Mouse (Mus musculus) liver, embryonic 15.5 days (tissue): Measurements from ENCODE around the gene Gtf2i. TPM values are rescaled to one million over a fixed set of nuclear protein-coding genes. Genes with fewer than 3 reads are reported as not detected.

Experiments
- ATAC-seq: fragments of 200-750 bp; cut with Nextera tagmentation; 2 replicates; pipeline ENCODE4 v1.8.0; 2017; ENCODE audit warnings: moderate number of reproducible peaks, mild to moderate bottlenecking, moderate library complexity; ENCODE audit not compliant: insufficient read depth
- H3K27ac ChIP-seq: fragments of 300-500 bp; sonication (generic); replicated peaks from 2 replicates; pipeline ENCODE4 v1.5.1; 2015; ENCODE audit warnings: mild to moderate bottlenecking, inconsistent platforms
- H3K27me3 ChIP-seq: fragments of 300-500 bp; sonication (generic); 2 replicates; pipeline ENCODE4 v1.6.1; 2015; ENCODE audit warnings: mild to moderate bottlenecking, inconsistent platforms
- H3K36me3 ChIP-seq: fragments of 300-500 bp; sonication (generic); replicated peaks from 2 replicates; pipeline ENCODE4 v1.6.1; 2015; ENCODE audit warnings: moderate library complexity, mild to moderate bottlenecking, inconsistent platforms
- H3K4me1 ChIP-seq: fragments of 300-500 bp; sonication (generic); replicated peaks from 2 replicates; pipeline ENCODE4 v1.6.1; 2015; ENCODE audit warnings: inconsistent platforms
- H3K4me2 ChIP-seq: fragments of 300-500 bp; sonication (generic); 2 replicates; pipeline ENCODE4 v1.6.1; 2015; ENCODE audit warnings: moderate library complexity, mild to moderate bottlenecking, inconsistent platforms
- H3K4me3 ChIP-seq: fragments of 300-500 bp; sonication (generic); replicated peaks from 2 replicates; pipeline ENCODE4 v1.5.1; 2015; ENCODE audit warnings: mild to moderate bottlenecking, inconsistent platforms
- H3K9ac ChIP-seq: fragments of 300-500 bp; sonication (generic); 2 replicates; pipeline ENCODE4 v1.6.1; 2015; ENCODE audit warnings: moderate library complexity, mild to moderate bottlenecking, inconsistent platforms
- H3K9me3 ChIP-seq: fragments of 300-500 bp; sonication (generic); replicated peaks from 2 replicates; pipeline ENCODE4 v1.6.1; 2016; ENCODE audit warnings: inconsistent platforms
- WGBS: fragments of 180-500 bp; shearing (Covaris S2); methylation state at CpG from one replicate; pipeline ENCODE4 v1.1.7; 2015; ENCODE audit warnings: mixed read lengths; ENCODE audit not compliant: insufficient replicate concordance; 5-methylcytosine and 5-hydroxymethylcytosine counted together
- polyA plus RNA-seq: library from polyadenylated mRNA; unstranded; fragments of >200 nt; fragmentation: Nextera tagmentation; extraction: Ambion mirVana; gene quantifications from 2 replicates; pipeline ENCODE4 v1.2.1, GENCODE M21; 2015

Gene Gtf2i
- polyA plus RNA-seq, 1 experiment from 2014 or later: 35.7 TPM

GRCm38 (mm10) chr5:134275556-134275955, 39.0 kb downstream of the Gtf2i start:
- Histone ChIP-seq H3K4me2 (no peak overlapping the region), H3K4me1 (no peaks in the 10 kb centered on the region), H3K27ac (no peak overlapping the region), H3K9ac (no peak overlapping the region), H3K27me3 (no peaks in the 10 kb centered on the region), H3K36me3 (peaks cover 94% of the 10 kb centered on the region), H3K9me3 (no peaks in the 10 kb centered on the region), H3K4me3 (no peak overlapping the region)
- ATAC-seq: no peak
- WGBS: 76% methylated on average over 10 of the region's 10 CpGs

DNA sequence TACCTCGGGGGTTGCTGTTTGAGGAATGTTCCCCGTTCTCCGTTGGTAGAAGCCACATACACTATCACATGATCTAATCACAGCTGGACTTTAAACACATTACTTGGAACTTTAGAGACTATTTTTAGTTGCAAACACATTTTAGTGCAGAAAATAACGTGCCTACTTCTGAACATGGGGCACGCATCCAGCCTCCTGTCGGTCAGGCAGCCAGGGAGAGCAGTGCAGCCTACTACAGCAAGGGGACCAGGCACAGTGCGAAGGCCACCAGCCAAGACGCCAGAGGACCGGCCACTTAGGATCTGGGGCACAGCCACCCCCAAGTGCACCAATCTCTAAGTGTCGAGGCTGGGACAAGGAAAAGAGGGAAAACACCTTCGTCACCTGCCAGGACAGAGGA, 39.5 kb downstream of the Gtf2i start:
- 71% methylated on average over 11 of the region's 11 CpGs for WGBS
- no peaks in the 10 kb centered on the region for H3K4me1 ChIP-seq
- no peak overlapping the region for H3K27ac ChIP-seq
- peaks cover 95% of the 10 kb centered on the region for H3K36me3 ChIP-seq
- H3K9me3 ChIP-seq: no peaks in the 10 kb centered on the region
- no peak overlapping the region for H3K4me3 ChIP-seq
- H3K27me3 ChIP-seq: no peaks in the 10 kb centered on the region
- no peak overlapping the region for H3K9ac ChIP-seq
- ATAC-seq: no peak
- no peak overlapping the region for H3K4me2 ChIP-seq

- WGBS: 74% methylated on average over 8 of the region's 8 CpGs
These were observed 40.8 kb downstream of the Gtf2i start for GRCm38 (mm10) chr5:134273761-134274160.

DNA sequence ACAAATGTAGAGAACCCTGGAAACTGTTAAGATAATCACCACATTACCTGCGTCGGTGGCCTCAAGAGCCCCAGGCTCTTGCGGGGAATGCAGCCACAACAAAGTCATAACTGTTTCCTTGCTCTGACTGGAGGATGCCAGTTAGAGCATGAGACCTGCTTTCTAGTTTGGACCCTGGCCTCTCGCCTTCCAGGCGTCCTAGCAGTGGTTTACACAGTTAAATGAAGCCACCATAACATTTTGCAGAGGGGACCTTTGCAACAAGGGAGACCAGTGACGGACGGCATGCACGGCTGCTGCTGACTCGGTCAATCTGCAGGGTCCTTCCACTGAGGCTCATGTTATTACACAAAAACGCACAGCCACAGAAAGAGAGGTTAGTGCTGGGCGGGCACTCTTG, 41.8 kb downstream of the Gtf2i start:
- Histone ChIP-seq H3K27ac (no peak overlapping the region), H3K9me3 (no peaks in the 10 kb centered on the region), H3K9ac (no peak overlapping the region), H3K36me3 (peaks cover 93% of the 10 kb centered on the region), H3K4me2 (no peak overlapping the region), H3K27me3 (no peaks in the 10 kb centered on the region), H3K4me1 (no peaks in the 10 kb centered on the region), H3K4me3 (no peak overlapping the region)
- no peak for ATAC-seq
- WGBS: 85% methylated on average over 11 of the region's 11 CpGs

More at GRCm38 (mm10) chr5:134273761-134274160, 40.8 kb downstream of the Gtf2i start:
- no peak overlapping the region for H3K9ac ChIP-seq
- ATAC-seq: no peak
- no peaks in the 10 kb centered on the region for H3K4me1 ChIP-seq
- H3K27ac ChIP-seq: no peak overlapping the region
- peaks cover 94% of the 10 kb centered on the region for H3K36me3 ChIP-seq
- no peak overlapping the region for H3K4me3 ChIP-seq
- H3K4me2 ChIP-seq: no peak overlapping the region
- H3K27me3 ChIP-seq: no peaks in the 10 kb centered on the region
- H3K9me3 ChIP-seq: no peaks in the 10 kb centered on the region

DNA sequence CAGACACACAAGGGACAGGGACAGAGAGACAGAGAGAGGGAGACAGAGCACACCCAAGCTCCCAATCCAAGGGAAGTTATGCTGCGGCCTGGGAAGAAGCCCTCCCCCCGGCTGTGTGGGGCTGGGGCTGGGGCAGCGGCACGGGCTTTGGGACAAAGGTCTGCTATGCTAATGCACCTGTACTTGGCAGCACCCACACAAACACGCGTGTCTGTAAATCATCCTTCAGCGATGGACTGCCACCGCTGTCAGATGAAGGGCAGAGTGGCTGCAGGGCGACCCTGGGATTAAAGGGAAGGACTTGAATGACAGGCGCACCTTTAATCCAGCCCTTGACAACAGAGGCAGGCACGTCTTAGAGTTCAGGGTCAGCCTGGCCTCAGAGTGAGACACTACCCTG, 43.1 kb downstream of the Gtf2i start:
- Histone ChIP-seq H3K27me3 (no peaks in the 10 kb centered on the region), H3K36me3 (peaks cover 92% of the 10 kb centered on the region), H3K9me3 (no peaks in the 10 kb centered on the region), H3K4me2 (no peak overlapping the region), H3K9ac (no peak overlapping the region), H3K4me3 (no peak overlapping the region), H3K27ac (no peak overlapping the region), H3K4me1 (no peaks in the 10 kb centered on the region)
- 83% methylated on average over 11 of the region's 11 CpGs for WGBS
- ATAC-seq: no peak

- Histone ChIP-seq H3K4me2 (no peak overlapping the region), H3K4me3 (no peak overlapping the region), H3K27ac (no peak overlapping the region), H3K9ac (no peak overlapping the region), H3K9me3 (no peaks in the 10 kb centered on the region), H3K36me3 (peaks cover 93% of the 10 kb centered on the region), H3K4me1 (no peaks in the 10 kb centered on the region), H3K27me3 (no peaks in the 10 kb centered on the region)
- no peak for ATAC-seq
- WGBS: 65% methylated on average over 4 of the region's 4 CpGs
These were observed 44.0 kb downstream of the Gtf2i start for GRCm38 (mm10) chr5:134270566-134270965.

GRCm38 (mm10) chr5:134269751-134270150, 44.8 kb downstream of the Gtf2i start:
- no peak overlapping the region for H3K27ac ChIP-seq
- no peak overlapping the region for H3K9ac ChIP-seq
- no peak overlapping the region for H3K4me3 ChIP-seq
- no peaks in the 10 kb centered on the region for H3K9me3 ChIP-seq
- ATAC-seq: no peak
- H3K4me2 ChIP-seq: no peak overlapping the region
- no peaks in the 10 kb centered on the region for H3K4me1 ChIP-seq
- no peaks in the 10 kb centered on the region for H3K27me3 ChIP-seq
- peaks cover 93% of the 10 kb centered on the region for H3K36me3 ChIP-seq
- WGBS: 62% methylated on average over 5 of the region's 5 CpGs

- H3K9ac ChIP-seq: no peak overlapping the region
- H3K27me3 ChIP-seq: no peaks in the 10 kb centered on the region
- ATAC-seq: no peak
- peaks cover 95% of the 10 kb centered on the region for H3K36me3 ChIP-seq
- no peak overlapping the region for H3K27ac ChIP-seq
- H3K9me3 ChIP-seq: no peaks in the 10 kb centered on the region
- no peaks in the 10 kb centered on the region for H3K4me1 ChIP-seq
- no peak overlapping the region for H3K4me2 ChIP-seq
- no peak overlapping the region for H3K4me3 ChIP-seq
- 84% methylated on average over 8 of the region's 8 CpGs for WGBS
These were observed 45.8 kb downstream of the Gtf2i start for GRCm38 (mm10) chr5:134268751-134269150.

GRCm38 (mm10) chr5:134266404-134266803, 48.2 kb downstream of the Gtf2i start:
- Histone ChIP-seq H3K9me3 (no peaks in the 10 kb centered on the region), H3K27ac (no peak overlapping the region), H3K4me1 (no peaks in the 10 kb centered on the region), H3K9ac (no peak overlapping the region), H3K4me2 (no peak overlapping the region), H3K36me3 (peaks cover 95% of the 10 kb centered on the region), H3K4me3 (no peak overlapping the region), H3K27me3 (no peaks in the 10 kb centered on the region)
- WGBS: 81% methylated on average over 18 of the region's 18 CpGs
- no peak for ATAC-seq

- no peak overlapping the region for H3K4me3 ChIP-seq
- no peak overlapping the region for H3K27ac ChIP-seq
- WGBS: 56% methylated on average over 2 of the region's 2 CpGs
- H3K9me3 ChIP-seq: no peaks in the 10 kb centered on the region
- ATAC-seq: no peak
- H3K36me3 ChIP-seq: peaks cover 96% of the 10 kb centered on the region
- no peak overlapping the region for H3K4me2 ChIP-seq
- no peak overlapping the region for H3K9ac ChIP-seq
- no peaks in the 10 kb centered on the region for H3K4me1 ChIP-seq
- H3K27me3 ChIP-seq: no peaks in the 10 kb centered on the region
These were observed 48.7 kb downstream of the Gtf2i start for GRCm38 (mm10) chr5:134265890-134266289.

DNA sequence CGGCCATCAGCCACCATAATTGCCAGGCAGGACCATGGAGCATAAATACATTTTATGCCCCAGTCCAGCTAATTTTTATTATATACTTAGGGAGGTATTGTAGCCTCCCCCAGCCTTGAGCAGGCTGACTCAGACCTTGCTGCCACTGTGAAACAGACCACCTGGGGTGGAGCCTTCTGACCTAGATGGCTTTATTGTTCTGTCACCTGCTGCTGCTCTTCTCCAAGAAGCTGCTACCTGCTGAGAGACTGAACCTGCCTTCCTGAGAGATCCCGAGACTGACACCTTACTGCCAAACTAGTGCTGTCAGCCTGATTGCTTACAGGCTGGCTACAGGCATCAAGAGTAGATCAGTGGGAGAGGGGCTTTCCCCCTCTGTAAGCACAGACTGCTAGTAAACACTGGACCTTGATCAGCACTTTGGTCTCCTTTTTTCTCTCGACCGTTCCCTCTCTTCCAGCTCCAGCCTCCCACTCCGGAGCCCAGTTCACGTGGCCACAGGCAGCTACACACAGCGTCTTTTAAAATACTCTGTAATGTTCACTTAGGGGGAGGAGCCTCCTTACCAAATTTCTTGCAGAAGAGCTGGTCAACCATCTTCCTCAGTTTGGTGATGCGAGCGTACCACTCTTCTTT, 54.4 kb downstream of the Gtf2i start:
- no peaks in the 10 kb centered on the region for H3K4me1 ChIP-seq
- no peak overlapping the region for H3K9ac ChIP-seq
- 84% methylated on average over 9 of the region's 9 CpGs for WGBS
- H3K27ac ChIP-seq: no peak overlapping the region
- ATAC-seq: no peak
- H3K4me3 ChIP-seq: no peak overlapping the region
- H3K27me3 ChIP-seq: no peaks in the 10 kb centered on the region
- no peak overlapping the region for H3K4me2 ChIP-seq
- H3K36me3 ChIP-seq: peaks cover 94% of the 10 kb centered on the region
- no peaks in the 10 kb centered on the region for H3K9me3 ChIP-seq

GRCm38 (mm10) chr5:134258934-134259333, 55.6 kb downstream of the Gtf2i start:
- Histone ChIP-seq H3K36me3 (peaks cover 93% of the 10 kb centered on the region), H3K9ac (no peak overlapping the region), H3K9me3 (no peaks in the 10 kb centered on the region), H3K27me3 (no peaks in the 10 kb centered on the region), H3K4me2 (no peak overlapping the region), H3K4me1 (no peaks in the 10 kb centered on the region), H3K4me3 (no peak overlapping the region), H3K27ac (no peak overlapping the region)
- ATAC-seq: no peak
- WGBS: 80% methylated on average over 2 of the region's 2 CpGs
